Mouse (Mus musculus) Patski (cell line): ENCODE measurements at regions not wholly inside any gene's neighbourhood (a gene's known extent, or its start where the extent isn't known, plus 50 kb on each side); places are given as distances from the start of the nearest gene placed in this dataset.

Experiments used
- ATAC-seq: fragments of 100-300 bp; one replicate; pipeline ENCODE4 v1.8.0; 2021
- CTCF ChIA-PET: fragments of 350-600 bp; sonication (Branson Sonifier 250); formaldehyde crosslinking; loops from one replicate; lab custom pipeline; 2022; ENCODE audit warnings: inconsistent platforms; lab: Charles Lee
- POLR2A ChIA-PET: fragments of 350-600 bp; sonication (Branson Sonifier 250); formaldehyde crosslinking; loops from one replicate; lab custom pipeline; 2022; ENCODE audit warnings: antibody characterized with exemption, inconsistent platforms; lab: Charles Lee
- DNase-seq: peaks from one replicate; pipeline ENCODE4 v3.0.0-alpha.2; 2011; ENCODE audit warnings: low read depth, low spot score
- H3K27me3 ChIP-seq: fragments of 371-371 bp; one replicate; pipeline ENCODE4 v1.5.1; 2021
- CTCF ChIP-seq: fragments of 100-300 bp; IDR thresholded peaks from one replicate; pipeline ENCODE4 v1.5.1; 2021
- in situ Hi-C: fragments of 300-500 bp; cut with MboI; formaldehyde crosslinking; loops from 3 replicates; pipeline ENCODE4 v1.11.1; 2018; ENCODE audit warnings: low pct_unique_long_range_greater_than_20kb, mixed read lengths

DNA sequence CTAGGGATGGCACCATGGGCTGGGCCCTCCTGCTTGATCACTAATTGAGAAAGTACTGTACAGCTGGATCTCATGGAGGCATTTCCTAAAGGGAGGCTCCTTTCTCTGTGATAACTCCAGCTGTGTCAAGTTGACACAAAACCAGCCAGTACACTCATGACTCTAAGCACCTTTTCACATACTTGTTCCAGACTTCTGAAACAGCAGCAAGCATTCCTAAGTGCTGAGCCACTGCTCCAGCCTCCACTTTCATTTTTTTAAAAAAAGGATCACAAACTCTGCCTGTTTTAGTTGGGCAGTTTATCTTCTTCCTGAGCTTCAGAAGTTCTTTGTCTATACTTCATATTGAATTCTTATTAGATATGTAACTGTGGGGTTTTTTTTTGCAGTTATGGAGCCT lies 56.0 kb upstream of the Gpc4 start:
- in situ Hi-C loops: no loop called here
- H3K27me3 ChIP-seq: peaks cover 4% of the 10 kb centered on the region
- ATAC-seq (no peak), DNase-seq (no peak)
- ChIA-PET CTCF (interaction anchor here (1.4 kb wide), 1 partner anchor 28 kb away, joined by 4 read pairs; no protein-coding TSS in a partner anchor), POLR2A (no interaction called here)
- TF ChIP-seq CTCF: no peak

DNA sequence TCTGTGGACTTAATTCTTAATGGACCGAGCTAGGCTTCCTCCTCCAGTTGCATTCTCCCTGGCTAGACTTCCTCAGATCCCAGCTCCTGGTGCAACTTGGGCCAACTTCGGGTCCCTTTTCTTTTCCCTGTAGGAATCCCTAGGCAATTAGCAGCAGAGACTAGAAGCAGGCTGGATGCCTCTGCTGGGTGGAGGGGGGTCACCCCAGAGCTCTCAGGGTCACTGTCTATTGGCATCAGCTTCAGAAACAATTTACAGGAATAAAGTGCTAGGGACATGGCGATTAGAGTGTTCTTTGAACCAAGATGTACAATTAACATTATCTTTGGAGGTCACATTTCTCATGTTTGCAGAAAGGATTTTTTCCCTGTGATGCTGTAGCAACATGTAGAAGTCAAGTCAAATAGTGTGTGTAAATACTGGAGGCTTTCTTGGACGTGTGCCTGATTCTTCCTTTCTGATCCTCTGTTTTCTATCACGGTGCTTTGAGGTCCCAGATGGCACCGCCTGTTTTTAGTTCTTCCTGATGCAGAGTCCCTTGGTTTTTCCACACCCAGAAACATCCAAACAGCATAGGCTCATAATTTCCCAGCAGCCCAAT lies 52.2 kb upstream of the Gpc4 start:
- POLR2A ChIA-PET: no interaction called here
- DNase-seq (no peak), ATAC-seq (no peak)
- TF ChIP-seq CTCF: no peak
- in situ Hi-C loops: no loop called here
- CTCF ChIA-PET: no interaction called here
- peaks cover 4% of the 10 kb centered on the region for H3K27me3 ChIP-seq
